Mouse (Mus musculus) ES-E14 (cell line): Measurements from ENCODE around the gene Asb16.

Experiments used
- CHD2 ChIP-seq: IDR thresholded peaks from 2 replicates; pipeline ENCODE4 v1.6.1; 2014; ENCODE audit warnings: mild to moderate bottlenecking, low read depth, low read length, inconsistent platforms
- HCFC1 ChIP-seq: IDR thresholded peaks from 2 replicates; pipeline ENCODE4 v1.6.1; 2012; ENCODE audit warnings: low read length, inconsistent platforms, borderline replicate concordance; ENCODE audit not compliant: insufficient read depth
- MAFK ChIP-seq: IDR thresholded peaks from 2 replicates; pipeline ENCODE4 v1.6.1; 2014; ENCODE audit warnings: mild to moderate bottlenecking, low read depth, low read length, inconsistent platforms; ENCODE audit not compliant: insufficient read depth
- ZC3H11A ChIP-seq: IDR thresholded peaks from 2 replicates; pipeline ENCODE4 v1.6.1; 2012; ENCODE audit warnings: low read depth, mild to moderate bottlenecking, inconsistent platforms, low read length, borderline replicate concordance
- ZNF384 ChIP-seq: IDR thresholded peaks from 2 replicates; pipeline ENCODE4 v1.6.1; 2012; ENCODE audit warnings: low read depth, low read length, inconsistent platforms

- TF ChIP-seq ZC3H11A, result no peak
- no peak for TF ChIP-seq HCFC1
- no peak for TF ChIP-seq CHD2
- TF ChIP-seq MAFK, result no peak
- peak; percentile 86 for TF ChIP-seq ZNF384
Observed at GRCm38 (mm10) chr11:102318576-102319409, 50.2 kb downstream of the Asb16 start.
